Mouse (Mus musculus): ENCODE measurements around the gene Kyat1. TPM values are rescaled to one million over a fixed set of nuclear protein-coding genes. Genes with fewer than 3 reads are reported as not detected.

Gene Kyat1
- polyA plus RNA-seq (2012; rRNA removed): 45.6 and 55.8 TPM in 2 replicates

GRCm38 (mm10) chr2:30205629-30206357 lies at the start of gene Kyat1:
TSS of gene Kyat1 (minus strand) at chr2:30205847.
- peak within 1 kb of the TSS; percentile 37; the same call in 1 of the 2 replicates for H3K27ac ChIP-seq (ENCODE audit: insufficient read depth, low read length)
- under 1% methylated on average over 44 of the region's 44 CpGs for WGBS
- peak within 1 kb of the TSS; percentile 77 for H3K4me3 ChIP-seq (replicated peaks; ENCODE audit: insufficient read depth, low read depth, low read length)
- no peaks in the 10 kb centered on the region for H3K27me3 ChIP-seq (ENCODE audit: control insufficient read depth, insufficient read depth, low read length)
- H3K4me1 ChIP-seq (ENCODE audit: control insufficient read depth, insufficient read depth, low read length): peaks cover 11% of the 10 kb centered on the region
- TF ChIP-seq POLR2A (IDR thresholded peaks at IDR 0.05; ENCODE audit: borderline replicate concordance, insufficient read depth, low read length) (peak; percentile 90; the same call in 1 of the 2 replicates), CTCF (IDR thresholded peaks at IDR 0.05; ENCODE audit: borderline replicate concordance, insufficient read depth, low read depth, low read length) (no peak)
- peak; percentile 94 for DNase-seq

GRCm38 (mm10) chr2:30253809-30254208 lies 48.2 kb upstream of the Kyat1 start:
- no peak for TF ChIP-seq POLR2A (IDR thresholded peaks at IDR 0.05; ENCODE audit: borderline replicate concordance, insufficient read depth, low read length)
- TF ChIP-seq CTCF (IDR thresholded peaks at IDR 0.05; ENCODE audit: borderline replicate concordance, insufficient read depth, low read depth, low read length): no peak
- 59% methylated on average over 5 of the region's 5 CpGs for WGBS
- no peak overlapping the region for H3K4me3 ChIP-seq (replicated peaks; ENCODE audit: insufficient read depth, low read depth, low read length)
- H3K27me3 ChIP-seq (ENCODE audit: control insufficient read depth, insufficient read depth, low read length): no peaks in the 10 kb centered on the region
- DNase-seq: no peak
- no peak overlapping the region for H3K27ac ChIP-seq (ENCODE audit: insufficient read depth, low read length)
- peaks cover 37% of the 10 kb centered on the region for H3K4me1 ChIP-seq (ENCODE audit: control insufficient read depth, insufficient read depth, low read length)

GRCm38 (mm10) chr2:30252521-30252920 lies 46.9 kb upstream of the Kyat1 start:
- H3K27ac ChIP-seq (ENCODE audit: insufficient read depth, low read length): peak overlapping the region; percentile 48
- 16% methylated on average over 3 of the region's 3 CpGs for WGBS
- no peak for TF ChIP-seq CTCF (IDR thresholded peaks at IDR 0.05; ENCODE audit: borderline replicate concordance, insufficient read depth, low read depth, low read length)
- TF ChIP-seq POLR2A (IDR thresholded peaks at IDR 0.05; ENCODE audit: borderline replicate concordance, insufficient read depth, low read length): no peak
- H3K4me3 ChIP-seq (replicated peaks; ENCODE audit: insufficient read depth, low read depth, low read length): no peak overlapping the region
- peaks cover 33% of the 10 kb centered on the region for H3K4me1 ChIP-seq (ENCODE audit: control insufficient read depth, insufficient read depth, low read length)
- no peak for DNase-seq
- no peaks in the 10 kb centered on the region for H3K27me3 ChIP-seq (ENCODE audit: control insufficient read depth, insufficient read depth, low read length)

DNA sequence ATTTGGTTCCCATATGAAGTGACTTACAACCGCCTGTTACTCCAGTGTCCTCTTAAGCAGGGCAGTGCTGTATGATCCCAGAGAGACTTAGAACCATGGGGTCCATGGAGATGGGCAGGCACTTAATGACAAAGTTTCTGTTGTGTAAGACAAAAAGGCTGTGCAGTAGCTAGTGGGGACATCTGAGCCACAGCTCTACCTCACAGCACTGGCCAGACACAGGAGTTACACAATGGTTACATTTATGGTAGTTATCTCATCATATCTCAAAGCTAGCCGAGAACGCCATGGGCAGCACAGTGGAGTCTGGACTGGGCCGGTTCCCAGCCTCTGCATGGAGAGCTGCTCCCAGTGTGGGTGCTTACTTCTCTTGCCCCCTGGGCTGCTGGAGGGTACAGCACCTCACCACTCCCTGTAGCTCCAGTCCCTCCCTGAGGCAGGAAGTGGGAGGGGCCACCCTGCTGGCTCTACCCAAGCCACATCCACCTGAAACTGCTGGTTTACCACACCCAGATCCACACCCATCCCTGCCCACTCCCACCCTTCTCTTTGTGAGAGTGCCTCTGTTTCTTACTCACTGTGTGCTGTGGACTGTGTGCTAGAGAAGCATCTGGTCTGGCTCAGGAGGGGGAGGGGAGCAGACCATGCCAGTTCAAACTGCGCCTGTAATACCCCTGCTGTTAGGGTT lies 45.9 kb upstream of the Kyat1 start:
- no peak overlapping the region for H3K4me3 ChIP-seq (replicated peaks; ENCODE audit: insufficient read depth, low read depth, low read length)
- no peak for DNase-seq
- 60% methylated on average over 5 of the region's 5 CpGs for WGBS
- H3K4me1 ChIP-seq (ENCODE audit: control insufficient read depth, insufficient read depth, low read length): peaks cover 36% of the 10 kb centered on the region
- TF ChIP-seq POLR2A (IDR thresholded peaks at IDR 0.05; ENCODE audit: borderline replicate concordance, insufficient read depth, low read length) (no peak), CTCF (IDR thresholded peaks at IDR 0.05; ENCODE audit: borderline replicate concordance, insufficient read depth, low read depth, low read length) (no peak)
- no peaks in the 10 kb centered on the region for H3K27me3 ChIP-seq (ENCODE audit: control insufficient read depth, insufficient read depth, low read length)
- H3K27ac ChIP-seq (ENCODE audit: insufficient read depth, low read length): no peak overlapping the region

DNA sequence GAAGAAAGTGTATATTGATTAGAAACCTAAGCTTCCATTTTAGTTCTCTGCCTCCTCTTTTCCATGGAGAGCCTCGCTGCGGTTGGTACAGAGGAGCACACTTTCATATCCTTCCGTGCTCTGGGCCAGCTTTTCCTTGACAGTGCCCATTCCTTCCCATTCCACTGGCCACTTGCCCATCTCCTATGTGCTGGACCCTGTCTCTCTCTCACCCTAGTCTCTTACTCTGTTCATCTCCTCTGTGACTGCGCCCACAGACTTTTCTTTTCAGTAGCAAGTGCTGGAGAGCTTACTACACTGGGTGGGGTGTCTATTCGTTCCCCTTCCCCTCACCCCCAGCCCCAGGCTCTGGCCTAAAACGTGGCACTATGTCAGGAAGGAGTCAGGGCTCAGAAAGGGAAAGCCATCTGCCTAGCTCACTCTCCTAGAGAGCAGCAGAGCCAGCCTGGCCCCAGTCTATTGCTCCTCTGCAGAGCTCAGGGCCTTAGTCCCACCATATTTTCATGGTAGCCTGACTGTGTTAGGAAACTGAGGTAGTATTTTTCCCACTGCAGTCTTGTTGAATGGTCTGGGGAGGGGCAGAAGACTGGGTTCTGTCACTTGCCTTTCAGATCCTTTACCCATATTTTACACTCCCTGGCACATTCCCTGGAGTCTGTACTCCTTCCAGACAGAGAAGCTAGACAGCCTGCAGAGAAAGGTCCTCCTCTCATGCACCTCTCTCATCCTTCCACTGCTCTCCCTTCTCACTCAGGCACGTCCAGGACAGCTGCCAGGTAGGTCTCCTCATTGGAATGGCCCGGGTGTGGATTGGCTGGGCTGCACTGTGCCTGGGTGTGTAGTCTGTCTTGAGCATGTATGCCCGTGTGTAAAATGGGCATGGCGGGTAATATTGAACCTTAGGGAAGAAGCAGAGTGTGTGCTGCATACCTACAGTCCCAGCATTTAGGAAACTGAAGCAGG lies 44.8 kb upstream of the Kyat1 start:
- H3K4me3 ChIP-seq (replicated peaks; ENCODE audit: insufficient read depth, low read depth, low read length): no peak overlapping the region
- 26% methylated on average over 10 of the region's 10 CpGs for WGBS
- H3K4me1 ChIP-seq (ENCODE audit: control insufficient read depth, insufficient read depth, low read length): peaks cover 36% of the 10 kb centered on the region
- peak in 1 of 2 experiments; percentile 34 for DNase-seq
- H3K27me3 ChIP-seq (ENCODE audit: control insufficient read depth, insufficient read depth, low read length): no peaks in the 10 kb centered on the region
- TF ChIP-seq CTCF (IDR thresholded peaks at IDR 0.05; ENCODE audit: borderline replicate concordance, insufficient read depth, low read depth, low read length): no peak
- TF ChIP-seq POLR2A (IDR thresholded peaks at IDR 0.05; ENCODE audit: borderline replicate concordance, insufficient read depth, low read length): no peak
- H3K27ac ChIP-seq (ENCODE audit: insufficient read depth, low read length): peak overlapping the region; percentile 50; the same call in 1 of the 2 replicates

- H3K27ac ChIP-seq (ENCODE audit: insufficient read depth, low read length): no peak overlapping the region
- WGBS: 51% methylated on average over 3 of the region's 3 CpGs
- no peak for DNase-seq
Measured at GRCm38 (mm10) chr2:30249182-30249581, 43.5 kb upstream of the Kyat1 start.

DNA sequence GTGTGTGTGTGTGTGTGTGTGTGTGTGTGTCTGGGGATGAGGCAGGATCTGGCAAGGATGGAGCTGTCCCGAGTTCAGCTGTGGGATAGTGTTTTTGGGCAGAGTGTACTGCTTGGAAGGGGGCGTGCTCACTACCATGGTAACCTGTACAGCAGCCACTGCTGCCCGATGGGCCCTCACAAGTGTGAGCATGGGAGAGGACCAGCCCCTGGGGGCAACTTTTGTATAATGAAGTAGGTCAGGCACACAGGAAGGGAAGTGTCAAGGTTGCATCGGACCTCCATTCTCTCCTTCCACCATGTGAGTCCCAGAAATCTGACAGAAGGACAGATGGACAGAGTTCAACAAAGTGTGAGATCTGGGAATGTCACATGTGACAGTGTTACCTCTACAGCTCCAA lies 42.0 kb upstream of the Kyat1 start:
- no peak for TF ChIP-seq POLR2A (IDR thresholded peaks at IDR 0.05; ENCODE audit: borderline replicate concordance, insufficient read depth, low read length)
- TF ChIP-seq CTCF (IDR thresholded peaks at IDR 0.05; ENCODE audit: borderline replicate concordance, insufficient read depth, low read depth, low read length): no peak
- 33% methylated on average over 4 of the region's 4 CpGs for WGBS

More at GRCm38 (mm10) chr2:30249182-30249581, 43.5 kb upstream of the Kyat1 start:
- Histone ChIP-seq H3K27me3 (ENCODE audit: control insufficient read depth, insufficient read depth, low read length) (no peaks in the 10 kb centered on the region), H3K4me1 (ENCODE audit: control insufficient read depth, insufficient read depth, low read length) (peaks cover 43% of the 10 kb centered on the region), H3K4me3 (replicated peaks; ENCODE audit: insufficient read depth, low read depth, low read length) (no peak overlapping the region)
- TF ChIP-seq CTCF (IDR thresholded peaks at IDR 0.05; ENCODE audit: borderline replicate concordance, insufficient read depth, low read depth, low read length) (no peak), POLR2A (IDR thresholded peaks at IDR 0.05; ENCODE audit: borderline replicate concordance, insufficient read depth, low read length) (no peak)

More for the DNA sequence above, 42.0 kb upstream of the Kyat1 start:
- H3K4me1 ChIP-seq (ENCODE audit: control insufficient read depth, insufficient read depth, low read length): peaks cover 49% of the 10 kb centered on the region
- H3K27me3 ChIP-seq (ENCODE audit: control insufficient read depth, insufficient read depth, low read length): no peaks in the 10 kb centered on the region
- peak in 1 of 2 experiments; percentile 31 for DNase-seq
- H3K27ac ChIP-seq (ENCODE audit: insufficient read depth, low read length): no peak overlapping the region
- no peak overlapping the region for H3K4me3 ChIP-seq (replicated peaks; ENCODE audit: insufficient read depth, low read depth, low read length)
